Mouse (Mus musculus) lung, adult 2 months (tissue): Measurements from ENCODE around the gene Borcs5.

Experiments used
- CTCF ChIP-seq: fragments of 200-500 bp; IDR thresholded peaks from 2 replicates; pipeline ENCODE4 v1.5.1; 2011; ENCODE audit warnings: mild to moderate bottlenecking, low read length, control low read depth; ENCODE audit not compliant: insufficient read depth
- POLR2A ChIP-seq: fragments of 200-500 bp; IDR thresholded peaks from 2 replicates; pipeline ENCODE4 v1.6.1; 2011; ENCODE audit warnings: low read depth, mild to moderate bottlenecking, control low read depth, low read length, borderline replicate concordance; ENCODE audit errors: extremely low read depth

DNA sequence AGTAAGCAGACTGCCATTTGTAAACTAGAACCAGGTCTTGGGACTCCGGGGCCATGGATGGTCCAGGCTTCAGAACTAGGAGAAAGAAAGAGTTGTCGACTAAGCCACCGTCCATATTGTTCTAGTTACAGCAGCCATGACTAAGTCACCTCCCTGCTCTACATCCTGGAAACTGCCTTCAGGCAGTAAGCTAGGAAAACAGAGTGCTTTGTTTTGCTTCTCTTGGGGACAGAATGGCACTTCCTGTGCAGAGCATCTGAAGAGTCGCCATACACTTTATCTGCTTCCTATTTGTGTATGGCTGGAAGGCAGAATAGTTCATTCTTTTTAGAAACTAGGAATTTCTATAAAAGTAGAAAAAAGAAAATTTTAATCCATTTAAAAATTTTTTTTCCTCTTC, 17.2 kb downstream of the Borcs5 start:
- TF ChIP-seq CTCF = no peak
- TF ChIP-seq POLR2A = no peak
